Mouse (Mus musculus) embryonic facial prominence, embryonic 10.5 days (tissue): ENCODE results near the gene Sox9. TPM values are rescaled to one million over a fixed set of nuclear protein-coding genes. Genes with fewer than 3 reads are reported as not detected.

Source experiments
- DNase-seq: peaks from one replicate; pipeline ENCODE4 v3.0.0-alpha.2; 2017; ENCODE audit warnings: low spot score
- H3K27ac ChIP-seq: fragments of 300-500 bp; sonication (generic); replicated peaks from 2 replicates; pipeline ENCODE4 v1.5.1; 2016; ENCODE audit warnings: mild to moderate bottlenecking
- H3K27me3 ChIP-seq: fragments of 300-500 bp; sonication (generic); replicated peaks from 2 replicates; pipeline ENCODE4 v1.6.1; 2016; ENCODE audit warnings: low read depth, mild to moderate bottlenecking; ENCODE audit not compliant: poor library complexity, severe bottlenecking
- H3K36me3 ChIP-seq: fragments of 300-500 bp; sonication (generic); replicated peaks from 2 replicates; pipeline ENCODE4 v1.6.1; 2016; ENCODE audit warnings: mild to moderate bottlenecking, moderate library complexity
- H3K4me1 ChIP-seq: fragments of 300-500 bp; sonication (generic); 2 replicates; pipeline ENCODE4 v1.6.1; 2016
- H3K4me3 ChIP-seq: fragments of 300-500 bp; sonication (generic); 2 replicates; pipeline ENCODE4 v1.5.1; 2016; ENCODE audit warnings: mild to moderate bottlenecking, moderate library complexity
- H3K9me3 ChIP-seq: fragments of 300-500 bp; sonication (generic); 2 replicates; pipeline ENCODE4 v1.6.1; 2016; ENCODE audit warnings: mild to moderate bottlenecking
- WGBS: fragments of 180-500 bp; shearing (Covaris S2); methylation state at CpG from one replicate; pipeline ENCODE4 v1.1.7; 2016; 5-methylcytosine and 5-hydroxymethylcytosine counted together
- polyA plus RNA-seq: library from polyadenylated mRNA; unstranded; fragments of >200 nt; fragmentation: Nextera tagmentation; extraction: Ambion mirVana; gene quantifications from 2 replicates; pipeline ENCODE4 v1.2.1, GENCODE M21; 2016

Gene Sox9
- polyA plus RNA-seq, 1 experiment from 2014 or later = 112 TPM

DNA sequence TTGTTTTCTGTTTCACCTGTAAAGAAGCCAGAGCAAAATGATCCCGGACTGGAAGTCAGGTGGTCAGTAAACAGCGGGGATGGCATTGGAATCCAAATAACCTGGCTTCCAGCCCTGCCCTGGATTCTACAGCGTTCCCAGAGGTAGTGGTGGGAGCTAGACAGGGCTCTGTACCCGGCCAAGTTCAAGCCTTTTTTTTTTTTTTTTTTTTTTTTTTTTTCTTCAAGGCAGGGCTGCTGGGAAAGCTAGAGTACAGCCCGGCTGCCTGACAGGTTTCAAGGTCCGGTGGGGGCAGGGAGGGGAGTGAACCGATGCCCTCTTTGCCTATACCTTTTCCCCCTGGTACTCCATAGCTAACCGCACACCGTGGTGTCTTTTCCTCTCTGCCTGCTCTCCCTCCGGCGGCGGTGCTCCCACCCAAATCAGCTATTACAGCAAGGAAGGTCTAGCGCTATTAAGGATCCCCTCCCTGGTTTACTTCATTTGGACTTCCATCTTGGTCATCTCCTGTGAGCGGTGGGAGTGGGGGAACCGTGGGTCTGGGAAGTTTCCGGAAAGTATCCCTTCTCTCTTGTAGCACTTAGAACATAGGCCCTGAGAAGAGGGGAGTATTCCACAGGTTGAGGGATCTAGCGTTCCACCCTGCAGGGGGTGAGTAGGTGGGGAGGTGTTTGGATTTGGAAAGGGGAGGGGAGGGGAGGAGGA, 28.6 kb downstream of the Sox9 start:
- peaks cover 45% of the 10 kb centered on the region for H3K4me1 ChIP-seq
- peak overlapping the region; percentile 72; the same call in 1 of the 2 replicates for H3K27ac ChIP-seq
- no peak for DNase-seq

GRCm38 (mm10) chr11:112811152-112811871, 29.3 kb downstream of the Sox9 start:
- Histone ChIP-seq H3K4me1 (peaks cover 45% of the 10 kb centered on the region), H3K27ac (peak overlapping the region; percentile 72), H3K36me3 (no peaks in the 10 kb centered on the region), H3K27me3 (peaks cover 40% of the 10 kb centered on the region), H3K9me3 (no peaks in the 10 kb centered on the region), H3K4me3 (peak overlapping the region; percentile 53)
- peak; percentile 55 for DNase-seq
- 4% methylated on average over 19 of the region's 19 CpGs for WGBS

More for the DNA sequence above, 28.6 kb downstream of the Sox9 start:
- Histone ChIP-seq H3K4me3 (peak overlapping the region; percentile 53), H3K36me3 (no peaks in the 10 kb centered on the region), H3K27me3 (peaks cover 44% of the 10 kb centered on the region), H3K9me3 (no peaks in the 10 kb centered on the region)
- 3% methylated on average over 17 of the region's 17 CpGs for WGBS

- peak overlapping the region; percentile 8; the same call in 1 of the 2 replicates for H3K27ac ChIP-seq
- 55% methylated on average over 14 of the region's 14 CpGs for WGBS
These were observed 36.0 kb downstream of the Sox9 start for GRCm38 (mm10) chr11:112817829-112818650.

GRCm38 (mm10) chr11:112818651-112819270, 36.7 kb downstream of the Sox9 start:
- WGBS = 63% methylated on average over 7 of the region's 7 CpGs
- DNase-seq = no peak
- Histone ChIP-seq H3K9me3 (no peaks in the 10 kb centered on the region), H3K36me3 (no peaks in the 10 kb centered on the region), H3K4me3 (no peak overlapping the region), H3K27ac (peak overlapping the region; percentile 8; the same call in 1 of the 2 replicates), H3K27me3 (no peaks in the 10 kb centered on the region), H3K4me1 (peaks cover 15% of the 10 kb centered on the region)

More at GRCm38 (mm10) chr11:112817829-112818650, 36.0 kb downstream of the Sox9 start:
- Histone ChIP-seq H3K27me3 (0 out of 2 replicates have a peak, but pooled peaks cover 4% of the 10 kb centered on the region), H3K4me3 (no peak overlapping the region), H3K9me3 (no peaks in the 10 kb centered on the region), H3K4me1 (peaks cover 15% of the 10 kb centered on the region), H3K36me3 (no peaks in the 10 kb centered on the region)
- DNase-seq = no peak

GRCm38 (mm10) chr11:112821536-112821935, 39.5 kb downstream of the Sox9 start:
- no peak overlapping the region for H3K4me3 ChIP-seq
- H3K4me1 ChIP-seq = peaks cover 32% of the 10 kb centered on the region
- no peak for DNase-seq
- 84% methylated on average over 2 of the region's 2 CpGs for WGBS
- no peaks in the 10 kb centered on the region for H3K9me3 ChIP-seq
- H3K27me3 ChIP-seq = no peaks in the 10 kb centered on the region
- no peak overlapping the region for H3K27ac ChIP-seq
- H3K36me3 ChIP-seq = no peaks in the 10 kb centered on the region

DNA sequence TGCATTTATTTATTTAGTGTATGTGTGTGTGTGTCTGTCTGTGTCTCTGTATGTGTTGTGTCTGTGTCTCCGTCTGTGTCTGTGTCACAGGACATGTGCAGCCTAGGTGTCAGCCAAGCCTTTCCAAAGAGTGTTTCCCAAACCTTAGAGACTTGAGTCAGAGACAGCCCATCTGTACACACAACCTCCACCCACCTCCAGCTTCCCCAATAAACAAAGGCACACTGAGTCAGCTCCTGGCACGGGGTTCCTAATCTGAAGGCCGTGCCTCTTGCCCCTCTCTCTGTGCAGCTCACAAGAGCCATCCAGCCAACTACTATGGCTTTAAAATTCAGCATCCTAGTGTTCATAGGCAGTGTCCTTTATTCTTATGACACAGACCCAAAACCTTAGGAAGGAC, 42.1 kb downstream of the Sox9 start:
- Histone ChIP-seq H3K36me3 (no peaks in the 10 kb centered on the region), H3K27ac (no peak overlapping the region), H3K4me1 (peaks cover 38% of the 10 kb centered on the region), H3K9me3 (no peaks in the 10 kb centered on the region), H3K4me3 (no peak overlapping the region), H3K27me3 (no peaks in the 10 kb centered on the region)
- 68% methylated on average over 3 of the region's 3 CpGs for WGBS
- DNase-seq = no peak

GRCm38 (mm10) chr11:112826193-112827043, 44.4 kb downstream of the Sox9 start:
- Histone ChIP-seq H3K9me3 (no peaks in the 10 kb centered on the region), H3K4me3 (no peak overlapping the region), H3K27me3 (no peaks in the 10 kb centered on the region), H3K27ac (peak overlapping the region; percentile 76), H3K4me1 (peaks cover 36% of the 10 kb centered on the region), H3K36me3 (no peaks in the 10 kb centered on the region)
- peak; percentile 61 for DNase-seq
- WGBS = 57% methylated on average over 6 of the region's 6 CpGs

DNA sequence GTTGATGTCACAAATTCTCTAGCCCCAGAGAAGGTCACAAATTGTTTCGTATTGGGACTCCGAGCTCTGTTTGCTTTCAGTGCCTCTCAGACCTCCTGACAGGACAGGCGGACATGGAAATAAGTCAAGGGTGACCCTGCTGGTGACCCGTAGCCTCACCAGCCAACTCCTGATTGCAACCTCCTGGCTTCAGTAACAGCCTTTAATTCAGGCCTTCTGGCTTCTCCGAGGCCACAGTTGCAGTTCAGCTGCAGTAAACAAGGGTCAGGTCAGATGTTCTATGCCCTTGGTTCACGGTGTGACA, 45.0 kb downstream of the Sox9 start:
- no peak overlapping the region for H3K4me3 ChIP-seq
- 24% methylated on average over 6 of the region's 6 CpGs for WGBS
- H3K4me1 ChIP-seq = peaks cover 36% of the 10 kb centered on the region
- H3K9me3 ChIP-seq = no peaks in the 10 kb centered on the region
- H3K27me3 ChIP-seq = no peaks in the 10 kb centered on the region
- no peaks in the 10 kb centered on the region for H3K36me3 ChIP-seq
- peak overlapping the region; percentile 76 for H3K27ac ChIP-seq
- DNase-seq = peak; percentile 79

DNA sequence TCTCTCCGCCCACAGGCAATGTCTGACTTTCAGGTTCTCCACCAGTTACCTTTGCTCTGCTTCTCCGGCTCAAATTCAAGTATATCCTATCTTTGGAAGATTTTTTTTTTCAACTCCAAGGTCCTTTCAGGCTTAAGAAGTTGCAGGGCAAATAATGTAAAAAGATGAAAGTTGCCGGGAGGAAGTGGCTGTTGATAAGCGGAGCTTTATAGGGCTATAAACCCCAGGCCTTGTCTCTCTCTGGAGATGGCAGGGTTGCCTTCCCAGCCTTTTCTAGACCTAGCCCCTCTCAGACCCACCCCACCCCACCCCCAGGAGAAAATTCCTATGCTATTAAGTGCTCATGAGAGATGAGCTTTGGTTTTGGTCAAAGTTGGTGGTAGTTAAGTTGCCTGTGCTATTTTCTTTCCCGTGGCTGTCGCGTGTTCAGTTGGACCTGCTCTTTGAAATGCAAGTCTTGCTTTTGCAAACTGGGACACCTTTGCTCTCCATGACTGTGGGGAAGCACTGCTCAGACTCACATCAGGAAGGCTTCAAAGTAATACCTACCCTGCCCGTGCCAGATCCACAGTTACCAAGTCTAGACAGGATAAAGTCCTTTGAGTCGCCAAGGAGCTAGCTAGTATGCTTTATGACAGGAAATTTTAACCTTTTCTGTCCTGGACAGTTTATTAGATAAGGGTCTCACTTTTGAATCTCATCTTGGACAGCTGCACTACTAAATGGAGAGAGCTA, 46.7 kb downstream of the Sox9 start:
- Histone ChIP-seq H3K9me3 (no peaks in the 10 kb centered on the region), H3K4me1 (peaks cover 46% of the 10 kb centered on the region), H3K36me3 (no peaks in the 10 kb centered on the region), H3K27me3 (no peaks in the 10 kb centered on the region), H3K4me3 (no peak overlapping the region), H3K27ac (no peak overlapping the region)
- 90% methylated on average over 9 of the region's 9 CpGs for WGBS
- no peak for DNase-seq

GRCm38 (mm10) chr11:112834245-112835005, 52.4 kb downstream of the Sox9 start:
- peaks cover 36% of the 10 kb centered on the region for H3K4me1 ChIP-seq
- 63% methylated on average over 11 of the region's 11 CpGs for WGBS

More at GRCm38 (mm10) chr11:112834245-112835005, 52.4 kb downstream of the Sox9 start:
- H3K27ac ChIP-seq = peak overlapping the region; percentile 4; the same call in 1 of the 2 replicates
- no peaks in the 10 kb centered on the region for H3K36me3 ChIP-seq
- no peaks in the 10 kb centered on the region for H3K27me3 ChIP-seq
- H3K9me3 ChIP-seq = no peaks in the 10 kb centered on the region
- no peak for DNase-seq
- no peak overlapping the region for H3K4me3 ChIP-seq
